Mouse (Mus musculus): ENCODE measurements around the gene Itpkc.

DNA sequence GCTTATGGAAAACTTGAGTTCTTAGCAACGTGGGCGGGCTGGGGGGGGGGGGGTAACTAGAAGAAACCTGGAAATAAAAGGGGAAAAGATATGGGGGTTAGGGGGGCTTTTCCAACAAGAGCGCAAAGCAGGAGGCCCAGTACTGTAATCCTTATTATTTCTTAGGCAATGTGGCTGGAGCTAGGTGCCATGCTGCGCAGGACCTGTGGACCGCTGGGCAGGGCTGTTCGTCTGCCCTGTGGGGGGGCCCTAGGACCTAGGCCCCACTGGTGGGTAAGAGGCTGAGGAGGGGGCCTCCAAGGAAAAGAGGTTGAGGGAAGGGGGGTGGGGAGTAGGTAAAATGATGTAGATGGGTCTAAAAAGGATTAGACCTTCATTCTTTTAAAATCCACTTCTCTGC, 4.8 kb upstream of the Itpkc start:
- TF ChIP-seq POLR2A (IDR thresholded peaks at IDR 0.05; ENCODE audit: control insufficient read depth, extremely low read depth, insufficient read depth, low read length, poor library complexity) (no peak), CTCF (IDR thresholded peaks at IDR 0.05; ENCODE audit: borderline replicate concordance, control insufficient read depth, extremely low read depth, insufficient read depth, low read length, poor library complexity) (no peak)

Measured in thymus, adult 2 months (tissue).